Mouse (Mus musculus) liver, postnatal 0 days (tissue): ENCODE measurements at regions not wholly inside any gene's neighbourhood (a gene's known extent, or its start where the extent isn't known, plus 50 kb on each side); places are given as distances from the start of the nearest gene placed in this dataset.
A peak's percentile ranks its signal among the peaks of the same experiment; 100 is the strongest.

Source experiments
- ATAC-seq: fragments of 200-750 bp; cut with Nextera tagmentation; 2 replicates; pipeline ENCODE4 v1.8.0; 2017; ENCODE audit warnings: mild to moderate bottlenecking, moderate library complexity
- DNase-seq: peaks from one replicate; pipeline ENCODE4 v3.0.0-alpha.2; 2016
- H3K27ac ChIP-seq: fragments of 300-500 bp; sonication (generic); 2 replicates; pipeline ENCODE4 v1.5.1; 2014; ENCODE audit warnings: antibody characterized with exemption, moderate library complexity, mild to moderate bottlenecking, low read depth
- H3K27me3 ChIP-seq: fragments of 300-500 bp; sonication (generic); 2 replicates; pipeline ENCODE4 v1.6.1; 2014; ENCODE audit warnings: low read length, control low read depth, mixed read lengths; ENCODE audit not compliant: insufficient read depth
- H3K36me3 ChIP-seq: fragments of 300-500 bp; sonication (generic); replicated peaks from 2 replicates; pipeline ENCODE4 v1.6.1; 2014; ENCODE audit warnings: mild to moderate bottlenecking, control low read depth, low read length, moderate library complexity, mixed read lengths; ENCODE audit not compliant: insufficient read depth
- H3K4me1 ChIP-seq: fragments of 300-500 bp; sonication (generic); 2 replicates; pipeline ENCODE4 v1.6.1; 2014; ENCODE audit warnings: antibody characterized with exemption, mild to moderate bottlenecking, control low read depth; ENCODE audit not compliant: insufficient read depth
- H3K4me2 ChIP-seq: fragments of 300-500 bp; sonication (generic); 2 replicates; pipeline ENCODE4 v1.6.1; 2014; ENCODE audit warnings: low read depth, mild to moderate bottlenecking, low read length, moderate library complexity, mixed read lengths
- H3K4me3 ChIP-seq: fragments of 300-500 bp; sonication (generic); 2 replicates; pipeline ENCODE4 v1.5.1; 2014; ENCODE audit warnings: low read depth, low read length
- H3K9ac ChIP-seq: fragments of 300-500 bp; sonication (generic); replicated peaks from 2 replicates; pipeline ENCODE4 v1.6.1; 2014; ENCODE audit warnings: mild to moderate bottlenecking, moderate library complexity
- H3K9me3 ChIP-seq: fragments of 300-500 bp; sonication (generic); 2 replicates; pipeline ENCODE4 v1.6.1; 2016; ENCODE audit warnings: mild to moderate bottlenecking, control low read depth, low read length, mixed read lengths
- CTCF ChIP-seq: sonication (generic); IDR thresholded peaks from 2 replicates; pipeline ENCODE4 v1.5.1; 2016; ENCODE audit warnings: antibody characterized with exemption, low read depth
- EP300 ChIP-seq: IDR thresholded peaks from 2 replicates; pipeline ENCODE4 v1.6.1; 2016; ENCODE audit warnings: antibody characterized with exemption, low read depth, mild to moderate bottlenecking
- WGBS: fragments of 180-500 bp; shearing (Covaris S2); extraction: QIAGEN DNeasy Blood & Tissue Kit; methylation state at CpG from one replicate; pipeline ENCODE4 v1.1.7; 2014; ENCODE audit not compliant: insufficient replicate concordance; 5-methylcytosine and 5-hydroxymethylcytosine counted together

GRCm38 (mm10) chr12:52636920-52637319 lies 62.3 kb upstream of the Akap6 start:
- H3K4me2 ChIP-seq, result no peak overlapping the region
- no peak overlapping the region for H3K27ac ChIP-seq
- ATAC-seq (no peak), DNase-seq (no peak)
- no peaks in the 10 kb centered on the region for H3K9me3 ChIP-seq
- no peak overlapping the region for H3K4me3 ChIP-seq
- no peaks in the 10 kb centered on the region for H3K4me1 ChIP-seq
- no peak overlapping the region for H3K9ac ChIP-seq
- H3K27me3 ChIP-seq, result no peaks in the 10 kb centered on the region
- no peaks in the 10 kb centered on the region for H3K36me3 ChIP-seq
- 86% methylated on average over 4 of the region's 4 CpGs for WGBS
- no peak for TF ChIP-seq EP300

GRCm38 (mm10) chr12:52637506-52638249 lies 61.5 kb upstream of the Akap6 start:
- Histone ChIP-seq H3K27ac (no peak overlapping the region), H3K4me1 (no peaks in the 10 kb centered on the region), H3K9me3 (no peaks in the 10 kb centered on the region), H3K27me3 (no peaks in the 10 kb centered on the region), H3K9ac (no peak overlapping the region), H3K4me3 (no peak overlapping the region), H3K4me2 (no peak overlapping the region), H3K36me3 (no peaks in the 10 kb centered on the region)
- TF ChIP-seq CTCF (peak; percentile 62), EP300 (no peak)
- no peak for ATAC-seq
- peak; percentile 42 for DNase-seq
- WGBS, result 50% methylated on average over 14 of the region's 14 CpGs

GRCm38 (mm10) chr12:52638461-52638860 lies 60.7 kb upstream of the Akap6 start:
- Histone ChIP-seq H3K4me3 (no peak overlapping the region), H3K9me3 (no peaks in the 10 kb centered on the region), H3K4me1 (no peaks in the 10 kb centered on the region), H3K9ac (no peak overlapping the region), H3K36me3 (no peaks in the 10 kb centered on the region), H3K27me3 (no peaks in the 10 kb centered on the region), H3K27ac (no peak overlapping the region), H3K4me2 (no peak overlapping the region)
- TF ChIP-seq CTCF (no peak), EP300 (no peak)
- no peak for DNase-seq
- no peak for ATAC-seq
- WGBS, result 39% methylated on average over 11 of the region's 11 CpGs

- Histone ChIP-seq H3K4me3 (no peak overlapping the region), H3K4me2 (no peak overlapping the region), H3K27ac (no peak overlapping the region), H3K9ac (no peak overlapping the region), H3K27me3 (no peaks in the 10 kb centered on the region), H3K36me3 (no peaks in the 10 kb centered on the region), H3K4me1 (no peaks in the 10 kb centered on the region), H3K9me3 (no peaks in the 10 kb centered on the region)
- peak; percentile 73 for ATAC-seq
- no peak for DNase-seq
- WGBS, result 29% methylated on average over 5 of the region's 5 CpGs
- TF ChIP-seq CTCF (no peak), EP300 (peak; percentile 68)
These were observed 55.1 kb upstream of the Akap6 start for GRCm38 (mm10) chr12:52644059-52644458.
